Mouse (Mus musculus): ENCODE data around the gene Rpl41. TPM values are rescaled to one million over a fixed set of nuclear protein-coding genes. Genes with fewer than 3 reads are reported as not detected.

Gene Rpl41
- polyA plus RNA-seq, 1 experiment from 2014 or later: 3,266 TPM

GRCm38 (mm10) chr10:128535206-128535605 lies 13.9 kb downstream of the Rpl41 start:
- no peaks in the 10 kb centered on the region for H3K9me3 ChIP-seq (replicated peaks)
- no peaks in the 10 kb centered on the region for H3K36me3 ChIP-seq
- H3K4me1 ChIP-seq: peaks cover 5% of the 10 kb centered on the region
- no peak for DNase-seq (ENCODE audit: low spot score)
- H3K27me3 ChIP-seq (ENCODE audit: low read depth, poor library complexity, severe bottlenecking): no peaks in the 10 kb centered on the region
- H3K4me3 ChIP-seq: no peak overlapping the region
- H3K27ac ChIP-seq (replicated peaks): no peak overlapping the region
- 86% methylated on average over 2 of the region's 2 CpGs for WGBS

- 34% methylated on average over 28 of the region's 28 CpGs for WGBS
- Histone ChIP-seq H3K4me3 (peak overlapping the region; percentile 80), H3K36me3 (peaks cover 8% of the 10 kb centered on the region; the same call in 1 of the 2 replicates), H3K4me1 (peaks cover 28% of the 10 kb centered on the region), H3K27me3 (ENCODE audit: low read depth, poor library complexity, severe bottlenecking) (peaks cover 74% of the 10 kb centered on the region), H3K9me3 (replicated peaks) (no peaks in the 10 kb centered on the region), H3K27ac (replicated peaks) (peak overlapping the region; percentile 82; the same call in 1 of the 2 replicates)
- no peak for DNase-seq (ENCODE audit: low spot score)
Observed at GRCm38 (mm10) chr10:128526366-128527356, 22.4 kb downstream of the Rpl41 start.

GRCm38 (mm10) chr10:128525671-128526308 lies 23.3 kb downstream of the Rpl41 start, which contains the start of gene Esyt1:
Gene Esyt1, minus strand, starts transcription at chr10:128525871.
- Histone ChIP-seq H3K27ac (replicated peaks) (peak within 1 kb of the TSS; percentile 82), H3K27me3 (ENCODE audit: low read depth, poor library complexity, severe bottlenecking) (peaks cover 83% of the 10 kb centered on the region), H3K4me1 (peaks cover 28% of the 10 kb centered on the region), H3K4me3 (peak within 1 kb of the TSS; percentile 80), H3K36me3 (peaks cover 12% of the 10 kb centered on the region), H3K9me3 (replicated peaks) (no peaks in the 10 kb centered on the region)
- peak; percentile 92 for DNase-seq (ENCODE audit: low spot score)
- under 1% methylated on average over 37 of the region's 37 CpGs for WGBS

- Histone ChIP-seq H3K4me3 (peak overlapping the region; percentile 80), H3K27me3 (ENCODE audit: low read depth, poor library complexity, severe bottlenecking) (peaks cover 89% of the 10 kb centered on the region), H3K27ac (replicated peaks) (peak overlapping the region; percentile 82), H3K9me3 (replicated peaks) (no peaks in the 10 kb centered on the region), H3K4me1 (peaks cover 28% of the 10 kb centered on the region), H3K36me3 (peaks cover 16% of the 10 kb centered on the region)
- peak; percentile 74 for DNase-seq (ENCODE audit: low spot score)
- under 1% methylated on average over 58 of the region's 58 CpGs for WGBS
Observed at GRCm38 (mm10) chr10:128524732-128525662, 24.1 kb downstream of the Rpl41 start.

- peaks cover 91% of the 10 kb centered on the region for H3K27me3 ChIP-seq (ENCODE audit: low read depth, poor library complexity, severe bottlenecking)
- peak; percentile 32 for DNase-seq (ENCODE audit: low spot score)
- peak overlapping the region; percentile 80 for H3K4me3 ChIP-seq
- 1% methylated on average over 11 of the region's 11 CpGs for WGBS
- peaks cover 28% of the 10 kb centered on the region for H3K4me1 ChIP-seq
- no peaks in the 10 kb centered on the region for H3K9me3 ChIP-seq (replicated peaks)
- H3K27ac ChIP-seq (replicated peaks): peak overlapping the region; percentile 82
- peaks cover 22% of the 10 kb centered on the region for H3K36me3 ChIP-seq
Observed at GRCm38 (mm10) chr10:128524111-128524731, 24.9 kb downstream of the Rpl41 start.

- WGBS: 77% methylated on average over 6 of the region's 6 CpGs
- H3K27me3 ChIP-seq (ENCODE audit: low read depth, poor library complexity, severe bottlenecking): peaks cover 93% of the 10 kb centered on the region
Observed at GRCm38 (mm10) chr10:128522351-128522750, 26.8 kb downstream of the Rpl41 start.

GRCm38 (mm10) chr10:128520591-128520990 lies 28.5 kb downstream of the Rpl41 start:
- Histone ChIP-seq H3K9me3 (replicated peaks) (no peaks in the 10 kb centered on the region), H3K4me1 (peaks cover 25% of the 10 kb centered on the region), H3K36me3 (peaks cover 37% of the 10 kb centered on the region), H3K27me3 (ENCODE audit: low read depth, poor library complexity, severe bottlenecking) (peaks cover 98% of the 10 kb centered on the region), H3K27ac (replicated peaks) (no peak overlapping the region), H3K4me3 (no peak overlapping the region)
- 87% methylated on average over 16 of the region's 16 CpGs for WGBS
- no peak for DNase-seq (ENCODE audit: low spot score)

More at GRCm38 (mm10) chr10:128522351-128522750, 26.8 kb downstream of the Rpl41 start:
- Histone ChIP-seq H3K9me3 (replicated peaks) (no peaks in the 10 kb centered on the region), H3K27ac (replicated peaks) (no peak overlapping the region), H3K4me1 (peaks cover 29% of the 10 kb centered on the region), H3K4me3 (no peak overlapping the region), H3K36me3 (peaks cover 32% of the 10 kb centered on the region)
- DNase-seq (ENCODE audit: low spot score): no peak

- H3K27me3 ChIP-seq (ENCODE audit: low read depth, poor library complexity, severe bottlenecking): peaks cover 89% of the 10 kb centered on the region
- WGBS: 72% methylated on average over 7 of the region's 7 CpGs
- peaks cover 45% of the 10 kb centered on the region for H3K36me3 ChIP-seq
- H3K4me3 ChIP-seq: no peak overlapping the region
- DNase-seq (ENCODE audit: low spot score): no peak
- H3K4me1 ChIP-seq: peaks cover 8% of the 10 kb centered on the region; the same call in 1 of the 2 replicates
- H3K9me3 ChIP-seq (replicated peaks): no peaks in the 10 kb centered on the region
- no peak overlapping the region for H3K27ac ChIP-seq (replicated peaks)
Observed at GRCm38 (mm10) chr10:128518833-128519232, 30.3 kb downstream of the Rpl41 start.

GRCm38 (mm10) chr10:128516677-128517076 lies 32.4 kb downstream of the Rpl41 start:
- Histone ChIP-seq H3K4me3 (no peak overlapping the region), H3K9me3 (replicated peaks) (no peaks in the 10 kb centered on the region), H3K36me3 (peaks cover 44% of the 10 kb centered on the region), H3K27ac (replicated peaks) (no peak overlapping the region), H3K4me1 (peaks cover 7% of the 10 kb centered on the region; the same call in 1 of the 2 replicates), H3K27me3 (ENCODE audit: low read depth, poor library complexity, severe bottlenecking) (peaks cover 67% of the 10 kb centered on the region)
- DNase-seq (ENCODE audit: low spot score): no peak
- 14% methylated on average over 6 of the region's 6 CpGs for WGBS

- 4% methylated on average over 20 of the region's 20 CpGs for WGBS
- Histone ChIP-seq H3K9me3 (replicated peaks) (no peaks in the 10 kb centered on the region), H3K27me3 (ENCODE audit: low read depth, poor library complexity, severe bottlenecking) (peaks cover 61% of the 10 kb centered on the region), H3K4me1 (peaks cover 7% of the 10 kb centered on the region; the same call in 1 of the 2 replicates), H3K27ac (replicated peaks) (no peak overlapping the region), H3K4me3 (peak overlapping the region; percentile 30), H3K36me3 (peaks cover 44% of the 10 kb centered on the region)
- no peak for DNase-seq (ENCODE audit: low spot score)
Observed at GRCm38 (mm10) chr10:128516029-128516428, 33.1 kb downstream of the Rpl41 start.

GRCm38 (mm10) chr10:128515044-128515443 lies 34.1 kb downstream of the Rpl41 start:
- WGBS: 75% methylated on average over 4 of the region's 4 CpGs
- Histone ChIP-seq H3K27ac (replicated peaks) (no peak overlapping the region), H3K27me3 (ENCODE audit: low read depth, poor library complexity, severe bottlenecking) (peaks cover 53% of the 10 kb centered on the region), H3K36me3 (peaks cover 48% of the 10 kb centered on the region), H3K4me1 (peaks cover 7% of the 10 kb centered on the region; the same call in 1 of the 2 replicates), H3K9me3 (replicated peaks) (no peaks in the 10 kb centered on the region), H3K4me3 (no peak overlapping the region)
- DNase-seq (ENCODE audit: low spot score): no peak

All from midbrain, embryonic 10.5 days (tissue).